Mouse (Mus musculus): ENCODE data around the gene Lrg1.

DNA sequence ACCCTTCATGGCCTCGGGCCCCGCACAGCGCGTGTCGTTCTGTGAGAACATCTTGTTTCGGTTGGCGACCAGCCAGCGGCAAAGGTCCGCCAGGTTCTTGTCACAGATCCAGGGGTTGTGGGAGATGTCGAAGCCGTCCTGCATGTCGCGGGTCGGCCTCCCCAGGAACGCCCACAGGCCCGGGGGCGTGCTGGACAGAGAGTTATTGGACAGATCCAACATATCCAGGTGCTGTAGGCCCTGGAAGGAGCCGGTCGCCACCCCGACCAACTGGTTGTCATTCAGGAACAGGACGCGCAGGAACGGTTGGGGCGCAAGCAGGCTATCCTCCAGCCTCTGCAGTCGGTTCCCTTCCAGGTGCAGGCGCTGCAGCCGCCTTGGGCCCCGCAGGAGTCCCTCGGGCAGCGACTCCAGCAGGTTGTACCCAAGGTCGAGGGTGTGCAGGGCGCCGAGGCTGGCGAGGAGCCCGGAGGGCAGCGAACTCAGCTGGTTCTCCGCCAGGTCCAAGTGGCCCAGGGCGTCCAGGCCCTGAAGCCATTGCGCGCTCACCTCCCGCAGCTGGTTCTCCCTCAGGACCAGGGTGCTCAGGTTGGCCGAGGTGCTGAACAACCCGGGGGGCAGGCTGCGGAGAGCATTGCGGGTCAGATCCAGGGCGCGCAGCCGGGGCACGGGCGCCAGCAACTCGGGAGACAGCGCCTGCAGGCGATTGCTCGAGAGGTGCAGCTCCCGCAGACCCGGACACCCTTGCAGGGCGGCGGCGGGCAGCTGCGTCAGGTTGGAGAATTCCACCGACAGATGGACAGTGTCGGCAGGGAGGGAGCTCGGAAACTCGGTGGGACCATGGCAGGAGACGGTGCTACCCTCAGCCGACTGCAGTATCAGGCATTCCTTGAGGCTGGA lies 1.6 kb downstream of the Lrg1 start:
- TF ChIP-seq CTCF (IDR thresholded peaks at IDR 0.05; ENCODE audit: low read depth, low read length) (no peak), POLR2A (IDR thresholded peaks at IDR 0.05; ENCODE audit: borderline replicate concordance, low read depth, low read length) (no peak)

All from bone marrow macrophage, adult 2 months (primary cell).